Mouse (Mus musculus): ENCODE measurements around the gene Cfb.

DNA sequence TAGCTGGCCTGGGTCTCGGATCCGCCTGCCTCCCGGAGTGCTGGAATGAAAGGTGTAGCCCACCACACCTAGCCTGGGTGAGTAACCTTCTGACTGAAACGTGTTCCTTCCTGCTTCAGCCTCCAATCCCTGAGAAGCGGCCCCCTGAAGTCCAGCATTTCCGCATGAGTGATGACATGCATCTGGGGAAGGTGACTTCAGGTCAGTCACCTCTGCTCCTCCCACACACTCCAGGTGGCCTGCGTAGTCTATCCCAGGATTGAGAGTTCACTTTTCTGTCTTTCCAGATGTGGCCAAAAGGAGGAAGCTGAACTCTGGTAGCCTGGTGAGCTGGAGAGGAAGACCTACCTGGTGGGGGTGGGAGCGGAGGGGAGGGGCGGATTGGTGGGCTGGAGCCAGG lies 40.6 kb upstream of the Cfb start:
- TF ChIP-seq EP300 (IDR thresholded peaks at IDR 0.05; ENCODE audit: low read depth) (no peak), CTCF (IDR thresholded peaks at IDR 0.05; ENCODE audit: low read depth) (no peak)

All from heart, postnatal 0 days (tissue).